19 mouse cellular contexts compared by ENCODE assay signal in the genomic region with DNA sequence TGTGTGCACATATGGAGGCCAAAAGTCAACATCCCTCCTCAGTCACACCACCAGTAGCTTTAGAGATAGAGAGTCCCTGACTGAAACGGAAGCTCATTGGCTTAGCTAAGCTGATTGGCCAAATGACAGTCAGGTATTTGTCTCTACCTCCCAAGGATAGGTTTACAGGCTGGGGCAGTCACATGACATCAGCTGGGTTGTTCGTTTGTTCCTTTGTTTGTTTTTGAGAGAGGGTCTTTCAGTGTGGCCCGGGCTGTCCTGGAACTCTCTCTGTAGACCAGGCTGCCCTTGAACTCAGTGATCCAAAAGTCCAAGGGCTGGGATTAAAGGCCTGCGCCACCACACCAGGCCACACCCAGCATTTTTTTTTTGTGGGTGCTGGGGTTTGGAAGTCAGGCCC. TPM values are rescaled to one million over a fixed set of nuclear protein-coding genes. Genes with fewer than 3 reads are reported as not detected.
DNase-seq lines count a peak whose midpoint lies in the region; ATAC-seq and TF ChIP-seq lines count a peak whose summit lies in the region.
"Had no signal": no experiment of that assay in that cellular context is flagged by ENCODE, and none has a peak within 500 bp of the region (broad histone marks: within the 10 kb centered on the region; RNA-seq: fewer than 3 reads in every experiment).

No protein-coding gene starts in this region.

- peak overlapping the region; percentile 86; the same call in 1 of the 2 replicates for H3K4me2 ChIP-seq in liver, embryonic 13.5 days
- no peak overlapping the region for H3K4me2 ChIP-seq in liver, postnatal 0 days (ENCODE audit: low read depth, low read length)
- H3K4me2 ChIP-seq in stomach, postnatal 0 days (replicated peaks; ENCODE audit: low read depth) = no peak overlapping the region

- no peaks in the 10 kb centered on the region for H3K36me3 ChIP-seq in liver, embryonic 13.5 days
- H3K36me3 ChIP-seq in liver, postnatal 0 days (replicated peaks; ENCODE audit: insufficient read depth, low read length) = no peaks in the 10 kb centered on the region
- no peaks in the 10 kb centered on the region for H3K36me3 ChIP-seq in small intestine, adult 2 months (ENCODE audit: control insufficient read depth, insufficient read depth, low read length)
- H3K36me3 ChIP-seq in stomach, postnatal 0 days (ENCODE audit: control insufficient read depth, insufficient read depth, low read length) = no peaks in the 10 kb centered on the region
- H3K36me3 ChIP-seq: forebrain, embryonic 15.5 days had no signal

- peaks cover 19% of the 10 kb centered on the region for H3K4me1 ChIP-seq in liver, embryonic 13.5 days (replicated peaks)
- H3K4me1 ChIP-seq in liver, postnatal 0 days (ENCODE audit: insufficient read depth) = 0 out of 2 replicates have a peak, but pooled peaks cover 6% of the 10 kb centered on the region
- H3K4me1 ChIP-seq in small intestine, adult 2 months (ENCODE audit: control insufficient read depth, insufficient read depth, insufficient read length, low read length) = peaks cover 31% of the 10 kb centered on the region
- H3K4me1 ChIP-seq in stomach, postnatal 0 days (replicated peaks; ENCODE audit: control insufficient read depth, insufficient read depth) = 0 out of 2 replicates have a peak, but pooled peaks cover 1% of the 10 kb centered on the region

- no peak for TF ChIP-seq POLR2A in small intestine, adult 2 months (IDR thresholded peaks at IDR 0.05; ENCODE audit: low read depth, low read length)

- H3K9ac ChIP-seq in liver, embryonic 13.5 days = no peak overlapping the region
- H3K9ac ChIP-seq in liver, postnatal 0 days (replicated peaks) = no peak overlapping the region
- H3K9ac ChIP-seq in stomach, postnatal 0 days (ENCODE audit: low read length) = no peak overlapping the region

- DNase-seq in heart, adult 11 months = peak; percentile 77
- no peak for DNase-seq in heart, postnatal 14 days
- no peak for DNase-seq in liver, embryonic 13.5 days
- DNase-seq in liver, postnatal 0 days = no peak
- DNase-seq in R1 (ENCODE audit: low read depth, low spot score) = peak; percentile 94
- no peak for DNase-seq in kidney, postnatal 14 days
- DNase-seq in stomach, postnatal 0 days (ENCODE audit: low spot score) = no peak
- DNase-seq: adrenal gland, postnatal 14 days; cerebellum, adult 8-10 months; kidney, adult 9 months; left cerebral cortex, postnatal 4 days; lung, embryonic 14.5 days had no signal

- peaks cover 67% of the 10 kb centered on the region for H3K27me3 ChIP-seq in liver, embryonic 13.5 days
- peaks cover 5% of the 10 kb centered on the region for H3K27me3 ChIP-seq in liver, postnatal 0 days (ENCODE audit: insufficient read depth, low read length)
- no peaks in the 10 kb centered on the region for H3K27me3 ChIP-seq in small intestine, adult 2 months (ENCODE audit: control insufficient read depth, insufficient read depth, low read length)
- no peaks in the 10 kb centered on the region; the same call in 1 of the 2 replicates for H3K27me3 ChIP-seq in stomach, postnatal 0 days (ENCODE audit: control insufficient read depth, insufficient read depth, low read length)

- intact Hi-C loops in heart, postnatal 14 days (cut with DNase I) = no loop called here

- no peak overlapping the region for H3K4me3 ChIP-seq in liver, embryonic 13.5 days (replicated peaks)
- H3K4me3 ChIP-seq in liver, postnatal 0 days (ENCODE audit: low read depth, low read length) = no peak overlapping the region
- H3K4me3 ChIP-seq in small intestine, adult 2 months (ENCODE audit: low read depth, low read length) = no peak overlapping the region
- no peak overlapping the region for H3K4me3 ChIP-seq in stomach, postnatal 0 days (ENCODE audit: low read depth, low read length)

- no peak for ATAC-seq in liver, embryonic 13.5 days (ENCODE audit: low read depth)
- ATAC-seq in liver, postnatal 0 days = no peak
- no peak for ATAC-seq in stomach, postnatal 0 days (ENCODE audit: low FRiP score, low TSS enrichment)
- ATAC-seq: forebrain, embryonic 15.5 days had no signal

- WGBS in liver, embryonic 13.5 days (ENCODE audit: insufficient replicate concordance) = 50% methylated on average over 4 of the region's 4 CpGs
- 58% methylated on average over 4 of the region's 4 CpGs for WGBS in liver, postnatal 0 days (ENCODE audit: insufficient replicate concordance)
- WGBS in small intestine, adult 2 months = 62% methylated on average over 4 of the region's 4 CpGs
- WGBS in stomach, postnatal 0 days = 58% methylated on average over 4 of the region's 4 CpGs

- H3K9me3 ChIP-seq in liver, embryonic 13.5 days (replicated peaks) = no peaks in the 10 kb centered on the region
- no peaks in the 10 kb centered on the region for H3K9me3 ChIP-seq in liver, postnatal 0 days (ENCODE audit: low read length)
- H3K9me3 ChIP-seq in stomach, postnatal 0 days (ENCODE audit: control insufficient read depth, low read length) = no peaks in the 10 kb centered on the region
- H3K9me3 ChIP-seq: forebrain, embryonic 15.5 days had no signal

- TF ChIP-seq CTCF in liver, postnatal 0 days (IDR thresholded peaks at IDR 0.05; ENCODE audit: low read depth) = no peak
- TF ChIP-seq CTCF in small intestine, adult 2 months (IDR thresholded peaks at IDR 0.05; ENCODE audit: extremely low read depth, insufficient read length, insufficient replicate concordance, low read depth, low read length) = no peak
- TF ChIP-seq CTCF in stomach, postnatal 0 days (IDR thresholded peaks at IDR 0.05; ENCODE audit: low read depth) = no peak

- no peak for TF ChIP-seq EP300 in liver, postnatal 0 days (IDR thresholded peaks at IDR 0.05; ENCODE audit: low read depth)
- no peak for TF ChIP-seq EP300 in stomach, postnatal 0 days (optimal IDR thresholded peaks at IDR 0.05)

- H3K27ac ChIP-seq in liver, embryonic 13.5 days = no peak overlapping the region
- no peak overlapping the region for H3K27ac ChIP-seq in liver, postnatal 0 days (ENCODE audit: low read depth)
- H3K27ac ChIP-seq in small intestine, adult 2 months (ENCODE audit: insufficient read depth, low read depth, low read length) = peak overlapping the region; percentile 88
- H3K27ac ChIP-seq in stomach, postnatal 0 days (replicated peaks) = no peak overlapping the region
- H3K27ac ChIP-seq: forebrain, embryonic 15.5 days; macrophage had no signal

RNA-seq across cellular contexts. Expression of a gene that starts 0.8 kb away (rescaled TPM):
- total RNA-seq in heart, postnatal 14 days (2021) = under 1 TPM; 0.41 to 0.79 TPM
- 0.06 TPM in 1 of 2 replicates, not detected in the other for polyA plus RNA-seq in liver, embryonic 13.5 days (2015; fragmentation: Nextera tagmentation; extraction: Ambion mirVana)
- polyA plus RNA-seq in liver, postnatal 0 days (2015; fragmentation: Nextera tagmentation; extraction: Ambion mirVana) = 0.12 TPM in 1 of 2 replicates, not detected in the other
- polyA plus RNA-seq in small intestine, adult 2 months (2012; rRNA removed) = 0.24 and 1.1 TPM in 2 replicates
- 0.33 and 0.40 TPM in 2 replicates for polyA plus RNA-seq in stomach, postnatal 0 days (2015; fragmentation: Nextera tagmentation; extraction: Ambion mirVana)
- total RNA-seq: common myeloid progenitor, adult 5-6 weeks had no signal
- polyA plus RNA-seq: macrophage had no signal

RNA-seq across cellular contexts. Expression of a gene that starts 8.4 kb away (rescaled TPM):
- total RNA-seq in heart, postnatal 14 days (2021) = 10 to 100 TPM; 55.7 to 57.1 TPM
- 17.3 and 19.3 TPM in 2 replicates for polyA plus RNA-seq in liver, embryonic 13.5 days (2015; fragmentation: Nextera tagmentation; extraction: Ambion mirVana)
- 18.1 and 20.8 TPM in 2 replicates for polyA plus RNA-seq in liver, postnatal 0 days (2015; fragmentation: Nextera tagmentation; extraction: Ambion mirVana)
- polyA plus RNA-seq in small intestine, adult 2 months (2012; rRNA removed) = 6.6 and 18.0 TPM in 2 replicates
- polyA plus RNA-seq in stomach, postnatal 0 days (2015; fragmentation: Nextera tagmentation; extraction: Ambion mirVana) = 54.6 and 67.8 TPM in 2 replicates

RNA-seq across cellular contexts. Expression of a gene that starts 37.9 kb away (rescaled TPM):
- not detected for total RNA-seq in heart, postnatal 14 days (2021)
- polyA plus RNA-seq in liver, embryonic 13.5 days (2015; fragmentation: Nextera tagmentation; extraction: Ambion mirVana) = 0.15 TPM in 1 of 2 replicates, not detected in the other
- polyA plus RNA-seq in liver, postnatal 0 days (2015; fragmentation: Nextera tagmentation; extraction: Ambion mirVana) = not detected in 2 replicates
- polyA plus RNA-seq in small intestine, adult 2 months (2012; rRNA removed) = 0.05 and 0.23 TPM in 2 replicates
- 0.06 and 0.34 TPM in 2 replicates for polyA plus RNA-seq in stomach, postnatal 0 days (2015; fragmentation: Nextera tagmentation; extraction: Ambion mirVana)
- total RNA-seq: adrenal gland, postnatal 14 days; common myeloid progenitor, adult 5-6 weeks; liver, adult 2 months had no signal
- polyA plus RNA-seq: heart, postnatal 0 days; lung, embryonic 14.5 days; macrophage; thymus, postnatal 0 days had no signal

Comparison
In these comparisons a context has a peak if more than half of its experiments do, and no peak if none do; other contexts are left out.
1. DNase-seq: peak in heart, adult 11 months (single experiment) and R1 (single experiment); none in heart, postnatal 14 days (0 of 2), liver, embryonic 13.5 days (single experiment), liver, postnatal 0 days (single experiment), kidney, postnatal 14 days (single experiment) and stomach, postnatal 0 days (single experiment).